Mouse (Mus musculus) lung, postnatal 25 days (tissue): ENCODE results near the gene Fbxl21.

Source experiments
- DNase-seq: peaks from one replicate; pipeline ENCODE4 v3.0.0; 2022; ENCODE audit warnings: low spot score

Gene Fbxl21

GRCm38 (mm10) chr13:56535570-56535969 lies 13.3 kb downstream of the Fbxl21 start:
- no peak for DNase-seq

GRCm38 (mm10) chr13:56537026-56537425 lies 14.8 kb downstream of the Fbxl21 start:
- no peak for DNase-seq

GRCm38 (mm10) chr13:56539846-56540245 lies 17.6 kb downstream of the Fbxl21 start:
- DNase-seq = no peak

GRCm38 (mm10) chr13:56543805-56544204 lies 21.5 kb downstream of the Fbxl21 start:
- no peak for DNase-seq

GRCm38 (mm10) chr13:56544956-56545355 lies 22.7 kb downstream of the Fbxl21 start:
- no peak for DNase-seq

- no peak for DNase-seq
Observed at GRCm38 (mm10) chr13:56548401-56548800, 26.1 kb downstream of the Fbxl21 start, which contains the start of gene Lect2. Gene Lect2 (minus strand): TSS chr13:56548502.

GRCm38 (mm10) chr13:56549364-56549763 lies 27.1 kb downstream of the Fbxl21 start:
- DNase-seq = no peak

GRCm38 (mm10) chr13:56550574-56550973 lies 28.3 kb downstream of the Fbxl21 start:
- no peak for DNase-seq

- no peak for DNase-seq
Observed at GRCm38 (mm10) chr13:56551661-56552060, 29.4 kb downstream of the Fbxl21 start.

- DNase-seq = no peak
Observed at GRCm38 (mm10) chr13:56553923-56554322, 31.7 kb downstream of the Fbxl21 start.

- no peak for DNase-seq
Observed at GRCm38 (mm10) chr13:56554409-56554808, 32.1 kb downstream of the Fbxl21 start.

GRCm38 (mm10) chr13:56555957-56556356 lies 33.7 kb downstream of the Fbxl21 start:
- DNase-seq = peak; percentile 29

GRCm38 (mm10) chr13:56556701-56557100 lies 34.4 kb downstream of the Fbxl21 start:
- DNase-seq = no peak

GRCm38 (mm10) chr13:56558811-56559210 lies 36.5 kb downstream of the Fbxl21 start:
- no peak for DNase-seq

- DNase-seq = no peak
Observed at GRCm38 (mm10) chr13:56559841-56560370, 37.6 kb downstream of the Fbxl21 start.

GRCm38 (mm10) chr13:56561129-56561528 lies 38.9 kb downstream of the Fbxl21 start:
- DNase-seq = no peak

GRCm38 (mm10) chr13:56563075-56563474 lies 40.8 kb downstream of the Fbxl21 start:
- DNase-seq = no peak

GRCm38 (mm10) chr13:56566336-56566735 lies 44.1 kb downstream of the Fbxl21 start:
- DNase-seq = no peak

GRCm38 (mm10) chr13:56571645-56572044 lies 49.4 kb downstream of the Fbxl21 start:
- DNase-seq = no peak

GRCm38 (mm10) chr13:56575074-56575473 lies 52.8 kb downstream of the Fbxl21 start:
- no peak for DNase-seq

- peak; percentile 83 for DNase-seq
Observed at GRCm38 (mm10) chr13:56575701-56576321, 53.5 kb downstream of the Fbxl21 start.

GRCm38 (mm10) chr13:56578097-56578496 lies 55.8 kb downstream of the Fbxl21 start:
- no peak for DNase-seq

- no peak for DNase-seq
Observed at GRCm38 (mm10) chr13:56580450-56580849, 58.2 kb downstream of the Fbxl21 start.

GRCm38 (mm10) chr13:56581512-56581911 lies 59.2 kb downstream of the Fbxl21 start:
- DNase-seq = no peak
